Mouse (Mus musculus) v-Abl transformed pro-B cells (cell line): Measurements from ENCODE around the gene Phyhipl.

Experiments used
- in situ Hi-C, 2 experiments: fragments of 400-800 bp; cut with MboI; formaldehyde crosslinking; loops; one replicate each; pipeline ENCODE4 v1.15.1; 2025; ENCODE audit not compliant: unreplicated experiment in 2 of 2

The Phyhipl gene

GRCm38 (mm10) chr10:70535401-70535800, 120.4 kb downstream of the Phyhipl start:
- in situ Hi-C loops = no loop called here

- in situ Hi-C loops = no loop called here
These were observed 121.2 kb downstream of the Phyhipl start for GRCm38 (mm10) chr10:70534571-70534970.

- in situ Hi-C loops = no loop called here
These were observed 121.8 kb downstream of the Phyhipl start for GRCm38 (mm10) chr10:70533986-70534385.

GRCm38 (mm10) chr10:70533301-70533781, 122.4 kb downstream of the Phyhipl start:
- in situ Hi-C loops = no loop called here

- in situ Hi-C loops = no loop called here
These were observed 123.5 kb downstream of the Phyhipl start for GRCm38 (mm10) chr10:70532249-70532648.

- in situ Hi-C loops = no loop called here
These were observed 125.5 kb downstream of the Phyhipl start for GRCm38 (mm10) chr10:70530185-70530823.

GRCm38 (mm10) chr10:70521379-70521778, 134.4 kb downstream of the Phyhipl start:
- in situ Hi-C loops = no loop called here

- in situ Hi-C loops = no loop called here
These were observed 135.3 kb downstream of the Phyhipl start for GRCm38 (mm10) chr10:70520143-70521131.

GRCm38 (mm10) chr10:70519640-70520099, 136.1 kb downstream of the Phyhipl start:
- in situ Hi-C loops = no loop called here

GRCm38 (mm10) chr10:70516661-70517060, 139.1 kb downstream of the Phyhipl start:
- in situ Hi-C loops = no loop called here

- in situ Hi-C loops = no loop called here
These were observed 140.9 kb downstream of the Phyhipl start for GRCm38 (mm10) chr10:70514848-70515247.

GRCm38 (mm10) chr10:70507880-70508279, 147.9 kb downstream of the Phyhipl start:
- in situ Hi-C loops = no loop called here
